Mouse (Mus musculus): ENCODE measurements around the gene Zfp593.
"Not testable (repeated sequence)": the region's sequence is repeated elsewhere in the genome, so short reads cannot be mapped to it uniquely, and the experiment has no call there.

Zfp593 gene

GRCm38 (mm10) chr4:134245148-134245843 is at the start of gene Zfp593:
Gene Zfp593 (minus strand): TSS chr4:134245592.
- DNase-seq (ENCODE audit: low spot score in 2 of 2) = peak; percentile 91 to 95

- no peak for DNase-seq (ENCODE audit: low spot score in 2 of 2)
These were observed 48.3 kb upstream of the Zfp593 start for GRCm38 (mm10) chr4:134293692-134294163.

GRCm38 (mm10) chr4:134293061-134293691 is 47.8 kb upstream of the Zfp593 start:
- DNase-seq (ENCODE audit: low spot score in 2 of 2) = no peak

GRCm38 (mm10) chr4:134292067-134292466 is 46.7 kb upstream of the Zfp593 start:
- peak in 1 of 2 experiments; percentile 64 for DNase-seq (ENCODE audit: low spot score in 2 of 2)

GRCm38 (mm10) chr4:134288397-134289256 is 43.2 kb upstream of the Zfp593 start:
- DNase-seq (ENCODE audit: low spot score in 2 of 2) = no peak

GRCm38 (mm10) chr4:134287575-134288025 is 42.2 kb upstream of the Zfp593 start, which contains the start of gene Pdik1l:
Gene Pdik1l (minus strand): TSS chr4:134287895.
- peak; percentile 49 to 69 for DNase-seq (ENCODE audit: low spot score in 2 of 2)

- DNase-seq (ENCODE audit: low spot score in 2 of 2) = peak; percentile 92 to 94
These were observed 41.8 kb upstream of the Zfp593 start for GRCm38 (mm10) chr4:134287168-134287564.

GRCm38 (mm10) chr4:134286226-134287167 is 41.1 kb upstream of the Zfp593 start:
- no peak for DNase-seq (ENCODE audit: low spot score in 2 of 2)

GRCm38 (mm10) chr4:134284942-134285341 is 39.5 kb upstream of the Zfp593 start:
- DNase-seq (ENCODE audit: low spot score in 2 of 2) = no peak

- DNase-seq (ENCODE audit: low spot score in 2 of 2) = no peak
These were observed 28.3 kb upstream of the Zfp593 start for GRCm38 (mm10) chr4:134273417-134274345.

GRCm38 (mm10) chr4:134272731-134273416 is 27.5 kb upstream of the Zfp593 start:
- no peak for DNase-seq (ENCODE audit: low spot score in 2 of 2)

- no peak for DNase-seq (ENCODE audit: low spot score in 2 of 2)
These were observed 26.6 kb upstream of the Zfp593 start for GRCm38 (mm10) chr4:134271979-134272378.

GRCm38 (mm10) chr4:134269622-134270021 is 24.2 kb upstream of the Zfp593 start:
- not testable (repeated sequence) for DNase-seq (ENCODE audit: low spot score in 2 of 2)

- DNase-seq (ENCODE audit: low spot score in 2 of 2) = no peak
These were observed 22.8 kb upstream of the Zfp593 start for GRCm38 (mm10) chr4:134268102-134268655.

GRCm38 (mm10) chr4:134265860-134266585 is 20.6 kb upstream of the Zfp593 start:
- no peak for DNase-seq (ENCODE audit: low spot score in 2 of 2)

- DNase-seq (ENCODE audit: low spot score in 2 of 2) = peak in 1 of 2 experiments; percentile 65
These were observed 17.8 kb upstream of the Zfp593 start for GRCm38 (mm10) chr4:134263191-134263590.

- no peak for DNase-seq (ENCODE audit: low spot score in 2 of 2)
These were observed 13.0 kb upstream of the Zfp593 start for GRCm38 (mm10) chr4:134258354-134258753.

All from urinary bladder, adult 18-20 months (tissue).